Mouse (Mus musculus) forebrain, embryonic 16.5 days (tissue): ENCODE data around the gene Cyb5d2. TPM values are rescaled to one million over a fixed set of nuclear protein-coding genes. Genes with fewer than 3 reads are reported as not detected.
"Not testable (repeated sequence)": the region's sequence is repeated elsewhere in the genome, so short reads cannot be mapped to it uniquely, and the experiment has no call there.

ENCODE experiments used
- ATAC-seq: fragments of 200-750 bp; cut with Nextera tagmentation; 2 replicates; pipeline ENCODE4 v1.8.0; 2017; ENCODE audit warnings: mild to moderate bottlenecking, moderate library complexity
- H3K27ac ChIP-seq: fragments of 300-500 bp; sonication (generic); 2 replicates; pipeline ENCODE4 v1.5.1; 2014; ENCODE audit warnings: low read length, control low read depth
- H3K27me3 ChIP-seq: fragments of 300-500 bp; sonication (generic); replicated peaks from 2 replicates; pipeline ENCODE4 v1.6.1; 2014; ENCODE audit warnings: low read length; ENCODE audit not compliant: control insufficient read depth, insufficient read depth
- H3K36me3 ChIP-seq: fragments of 300-500 bp; sonication (generic); 2 replicates; pipeline ENCODE4 v1.6.1; 2014; ENCODE audit not compliant: control insufficient read depth, insufficient read depth
- H3K4me1 ChIP-seq: fragments of 300-500 bp; sonication (generic); replicated peaks from 2 replicates; pipeline ENCODE4 v1.6.1; 2014; ENCODE audit warnings: low read length; ENCODE audit not compliant: control insufficient read depth, insufficient read depth
- H3K4me2 ChIP-seq: fragments of 300-500 bp; sonication (generic); 2 replicates; pipeline ENCODE4 v1.6.1; 2014; ENCODE audit warnings: mild to moderate bottlenecking, low read length, control low read depth
- H3K4me3 ChIP-seq: fragments of 300-500 bp; sonication (generic); replicated peaks from 2 replicates; pipeline ENCODE4 v1.5.1; 2014; ENCODE audit warnings: mild to moderate bottlenecking, low read length, control low read depth
- H3K9ac ChIP-seq: fragments of 300-500 bp; sonication (generic); replicated peaks from 2 replicates; pipeline ENCODE4 v1.6.1; 2014; ENCODE audit warnings: low read depth, low read length, control low read depth
- H3K9me3 ChIP-seq: fragments of 300-500 bp; sonication (generic); 2 replicates; pipeline ENCODE4 v1.6.1; 2016; ENCODE audit warnings: low read length; ENCODE audit not compliant: control insufficient read depth
- WGBS: fragments of 180-500 bp; shearing (Covaris S2); extraction: QIAGEN DNeasy Blood & Tissue Kit; methylation state at CpG from one replicate; pipeline ENCODE4 v1.1.7; 2014; 5-methylcytosine and 5-hydroxymethylcytosine counted together
- polyA plus RNA-seq: library from polyadenylated mRNA; unstranded; fragments of >200 nt; fragmentation: Nextera tagmentation; extraction: Ambion mirVana; gene quantifications from 2 replicates; pipeline ENCODE4 v1.2.1, GENCODE M21; 2015

Cyb5d2 gene
- polyA plus RNA-seq, 1 experiment from 2014 or later, result 7.6 TPM

DNA sequence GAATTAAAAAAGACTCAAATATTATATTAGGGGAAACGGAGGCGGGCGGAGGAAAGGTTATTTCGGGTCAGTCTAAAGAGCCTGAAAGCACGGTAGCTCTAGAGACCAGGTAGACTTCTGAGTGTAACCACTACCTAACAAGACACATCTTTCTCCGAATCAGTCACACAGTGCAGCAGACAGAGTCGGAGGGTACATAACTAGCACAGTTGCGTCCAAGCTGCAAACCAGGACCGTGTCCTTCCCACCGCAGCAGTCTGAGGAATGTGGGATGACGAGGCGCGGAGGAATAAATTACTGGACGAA is 840 bp downstream of the Cyb5d2 start:
- peak overlapping the region; percentile 86 for H3K27ac ChIP-seq
- peak overlapping the region; percentile 89 for H3K4me2 ChIP-seq
- peak; percentile 34 for ATAC-seq
- H3K27me3 ChIP-seq, result no peaks in the 10 kb centered on the region
- peak overlapping the region; percentile 75 for H3K4me3 ChIP-seq
- H3K9ac ChIP-seq, result peak overlapping the region; percentile 88
- H3K9me3 ChIP-seq, result no peaks in the 10 kb centered on the region
- H3K4me1 ChIP-seq, result peaks cover 15% of the 10 kb centered on the region
- 21% methylated on average over 14 of the region's 14 CpGs for WGBS
- H3K36me3 ChIP-seq, result no peaks in the 10 kb centered on the region

DNA sequence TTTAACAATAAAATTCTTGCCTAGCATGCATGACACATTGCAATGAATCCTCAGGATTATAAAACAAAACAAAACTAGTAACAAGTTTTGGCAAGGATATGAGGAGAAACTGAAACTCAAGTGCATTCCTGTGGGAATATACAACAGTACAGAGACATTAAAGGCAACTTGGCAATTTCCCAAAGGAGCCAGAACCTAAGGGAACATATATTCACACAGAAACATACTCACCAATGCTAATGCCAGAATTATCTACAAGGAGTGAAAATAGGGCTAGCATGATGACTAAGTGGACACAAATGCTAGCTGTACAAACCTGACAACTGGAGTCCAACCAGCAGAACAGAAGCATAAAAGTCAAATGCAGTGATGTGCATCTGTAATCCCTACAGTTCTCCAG is 3.9 kb downstream of the Cyb5d2 start:
- no peak overlapping the region for H3K27ac ChIP-seq
- no peaks in the 10 kb centered on the region for H3K27me3 ChIP-seq
- no peak overlapping the region for H3K4me3 ChIP-seq
- no peak overlapping the region for H3K4me2 ChIP-seq
- peaks cover 10% of the 10 kb centered on the region for H3K4me1 ChIP-seq
- H3K9me3 ChIP-seq, result no peaks in the 10 kb centered on the region
- ATAC-seq, result no peak
- no peaks in the 10 kb centered on the region for H3K36me3 ChIP-seq
- H3K9ac ChIP-seq, result no peak overlapping the region

DNA sequence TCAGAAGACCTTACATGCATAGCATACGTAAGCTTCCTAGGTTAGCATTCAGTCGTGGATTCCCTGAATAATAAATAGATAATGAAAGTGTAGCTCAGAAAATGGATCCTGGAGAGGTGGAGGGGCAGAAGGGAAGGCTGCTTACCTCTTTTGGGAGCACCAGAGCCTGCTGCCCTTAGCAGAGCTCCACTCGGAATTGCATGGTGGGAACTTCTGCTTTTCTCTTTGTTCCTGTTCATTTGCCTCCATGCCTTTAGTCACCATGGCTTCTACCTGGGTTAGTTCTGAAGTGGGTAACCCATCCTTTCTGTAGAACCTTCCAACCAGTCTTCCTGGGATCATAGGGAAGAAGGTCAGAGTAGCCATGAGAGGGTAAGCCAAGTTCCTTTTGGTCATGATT is 13.4 kb downstream of the Cyb5d2 start:
- WGBS, result 80% methylated on average over 3 of the region's 3 CpGs
- Histone ChIP-seq H3K27me3 (no peaks in the 10 kb centered on the region), H3K4me2 (no peak overlapping the region), H3K9me3 (no peaks in the 10 kb centered on the region), H3K9ac (no peak overlapping the region), H3K4me1 (no peaks in the 10 kb centered on the region), H3K36me3 (no peaks in the 10 kb centered on the region), H3K4me3 (no peak overlapping the region), H3K27ac (no peak overlapping the region)
- no peak for ATAC-seq

DNA sequence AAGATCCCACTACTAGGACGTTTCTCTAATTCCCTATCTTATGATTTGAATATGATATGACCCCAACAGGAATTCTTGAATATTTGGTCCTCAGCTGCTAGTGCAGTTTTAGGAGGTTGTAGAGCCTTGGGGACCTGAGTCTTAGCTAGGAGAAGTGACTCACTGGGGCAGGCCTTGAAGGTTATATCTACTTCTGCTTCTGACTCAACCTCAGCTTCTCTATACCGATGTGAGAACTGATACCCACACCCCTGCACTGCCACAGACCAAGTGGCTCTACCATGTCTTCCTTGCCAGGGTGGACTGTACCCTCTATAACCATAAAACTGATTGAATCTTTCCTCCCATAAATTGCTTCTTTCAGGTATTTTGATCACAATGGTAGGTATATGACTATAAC is 13.8 kb downstream of the Cyb5d2 start:
- H3K4me3 ChIP-seq, result no peak overlapping the region
- H3K9me3 ChIP-seq, result no peaks in the 10 kb centered on the region
- 76% methylated on average over 2 of the region's 2 CpGs for WGBS
- no peak overlapping the region for H3K4me2 ChIP-seq
- ATAC-seq, result no peak
- H3K27ac ChIP-seq, result no peak overlapping the region
- no peaks in the 10 kb centered on the region for H3K36me3 ChIP-seq
- no peak overlapping the region for H3K9ac ChIP-seq
- H3K27me3 ChIP-seq, result no peaks in the 10 kb centered on the region
- no peaks in the 10 kb centered on the region for H3K4me1 ChIP-seq

DNA sequence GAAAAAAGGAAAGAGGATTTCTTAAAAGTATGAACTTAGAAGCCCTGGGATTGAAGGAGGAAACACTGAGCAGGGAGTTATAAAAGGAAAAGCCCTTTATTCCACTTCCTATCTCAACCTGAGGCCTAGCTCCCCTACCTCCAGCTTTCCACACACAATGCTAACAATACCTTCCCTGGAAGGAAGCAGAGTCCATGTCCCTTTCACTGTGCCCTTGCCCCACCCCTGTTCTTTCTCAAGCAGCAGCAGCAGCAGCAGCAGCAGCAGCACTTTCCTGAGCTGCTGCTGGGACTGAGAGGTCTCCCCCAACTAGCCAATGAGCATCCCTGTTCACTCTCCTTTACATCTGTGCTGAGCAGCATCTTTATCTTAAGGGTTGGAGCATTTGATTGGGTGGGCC is 17.0 kb downstream of the Cyb5d2 start:
- no peak overlapping the region for H3K27ac ChIP-seq
- H3K9ac ChIP-seq, result no peak overlapping the region
- no peaks in the 10 kb centered on the region for H3K36me3 ChIP-seq
- no peak overlapping the region for H3K4me2 ChIP-seq
- H3K27me3 ChIP-seq, result no peaks in the 10 kb centered on the region
- no peak for ATAC-seq
- H3K4me3 ChIP-seq, result no peak overlapping the region
- H3K4me1 ChIP-seq, result no peaks in the 10 kb centered on the region
- H3K9me3 ChIP-seq, result no peaks in the 10 kb centered on the region

DNA sequence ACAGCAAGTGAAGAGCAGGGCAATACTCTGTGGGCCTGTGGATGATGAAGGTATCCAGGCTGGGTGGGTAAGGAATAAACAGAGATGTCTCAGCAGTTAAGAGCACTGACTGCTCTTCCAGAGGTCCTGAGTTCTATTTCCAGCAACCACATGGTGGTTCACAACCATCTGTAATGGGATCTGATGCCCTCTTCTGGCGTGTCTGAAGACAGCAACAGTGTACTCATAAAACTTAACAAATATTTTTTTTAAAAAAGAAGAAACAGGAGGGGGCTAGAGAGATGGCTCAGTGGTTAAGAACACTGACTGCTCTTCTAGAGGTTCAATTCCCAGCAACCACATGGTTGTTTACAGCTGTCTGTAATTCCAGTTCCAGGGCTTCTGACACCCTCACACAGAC is 23.3 kb downstream of the Cyb5d2 start:
- H3K4me1 ChIP-seq, H3K27ac ChIP-seq, ATAC-seq, H3K9ac ChIP-seq, H3K27me3 ChIP-seq, H3K9me3 ChIP-seq, H3K4me3 ChIP-seq, H3K36me3 ChIP-seq, H3K4me2 ChIP-seq: not testable (repeated sequence)
- WGBS, result 14% methylated on average over 1 of the region's 1 CpGs

DNA sequence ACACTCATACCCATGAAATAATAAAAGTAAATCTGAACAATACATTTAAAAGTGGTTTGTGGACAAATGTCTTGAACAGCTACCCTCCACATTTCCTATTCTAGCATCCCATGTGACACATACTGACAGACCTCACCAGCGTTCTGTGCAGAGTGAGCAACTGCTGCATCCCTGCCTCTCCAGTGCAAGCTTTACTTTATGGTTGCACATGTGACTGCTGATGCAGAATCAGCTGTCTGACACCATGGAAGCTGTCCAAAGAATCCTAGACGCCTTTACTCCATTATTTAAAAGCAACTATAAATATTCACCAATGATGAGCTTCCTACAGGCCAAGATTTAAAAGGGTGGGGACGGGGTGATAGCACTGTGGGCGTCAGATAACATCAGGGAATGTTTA is 24.5 kb downstream of the Cyb5d2 start:
- Histone ChIP-seq H3K27me3 (no peaks in the 10 kb centered on the region), H3K9ac (no peak overlapping the region), H3K9me3 (no peaks in the 10 kb centered on the region), H3K27ac (no peak overlapping the region), H3K4me1 (no peaks in the 10 kb centered on the region), H3K36me3 (peaks cover 9% of the 10 kb centered on the region), H3K4me3 (no peak overlapping the region), H3K4me2 (no peak overlapping the region)
- WGBS, result 75% methylated on average over 4 of the region's 4 CpGs
- ATAC-seq, result no peak

DNA sequence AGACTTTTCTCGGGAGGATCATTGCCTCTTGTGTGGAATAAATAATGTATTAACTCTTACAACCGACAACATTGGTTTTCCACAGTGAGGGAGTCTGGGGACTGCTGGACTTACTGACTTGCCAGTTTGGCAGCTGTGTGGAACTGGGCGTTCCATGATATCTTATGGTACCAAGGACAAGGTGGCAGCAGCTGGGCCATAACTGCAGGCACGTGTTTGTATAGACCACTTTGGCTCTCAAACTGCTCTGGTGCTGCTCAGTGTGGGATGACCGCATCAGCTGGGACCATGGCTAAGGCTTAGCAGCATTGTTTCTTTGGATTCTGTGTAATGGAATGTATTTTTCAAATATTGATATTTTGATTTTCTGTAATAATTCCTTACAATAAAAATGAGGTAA is 25.1 kb downstream of the Cyb5d2 start:
- Histone ChIP-seq H3K9ac (no peak overlapping the region), H3K4me2 (no peak overlapping the region), H3K4me1 (no peaks in the 10 kb centered on the region), H3K27me3 (no peaks in the 10 kb centered on the region), H3K4me3 (no peak overlapping the region), H3K36me3 (peaks cover 9% of the 10 kb centered on the region), H3K27ac (no peak overlapping the region), H3K9me3 (no peaks in the 10 kb centered on the region)
- 91% methylated on average over 5 of the region's 5 CpGs for WGBS
- ATAC-seq, result no peak

DNA sequence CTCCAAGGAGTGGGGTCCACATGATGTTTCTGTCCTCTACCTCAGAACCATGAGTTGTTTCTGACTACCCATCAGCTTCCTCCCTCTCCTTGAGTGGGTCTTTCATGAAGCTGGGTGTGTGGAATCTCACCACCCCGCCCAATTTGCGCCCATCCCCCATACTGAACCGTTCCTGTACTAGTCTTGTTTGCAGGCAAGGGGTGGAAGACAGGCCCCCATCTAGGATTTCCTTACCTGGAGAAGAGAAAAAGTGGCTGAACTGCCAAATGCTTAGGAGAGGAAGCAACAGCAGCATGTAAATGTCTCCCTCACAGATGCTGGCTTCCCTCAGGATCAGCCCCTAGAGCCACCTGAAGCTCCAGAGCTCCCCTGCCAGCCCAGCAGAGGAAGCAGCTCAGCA is 25.6 kb downstream of the Cyb5d2 start:
- Histone ChIP-seq H3K27me3 (no peaks in the 10 kb centered on the region), H3K27ac (no peak overlapping the region), H3K9ac (no peak overlapping the region), H3K4me1 (no peaks in the 10 kb centered on the region), H3K36me3 (peaks cover 9% of the 10 kb centered on the region), H3K4me3 (no peak overlapping the region), H3K4me2 (no peak overlapping the region), H3K9me3 (no peaks in the 10 kb centered on the region)
- 91% methylated on average over 3 of the region's 3 CpGs for WGBS
- no peak for ATAC-seq

DNA sequence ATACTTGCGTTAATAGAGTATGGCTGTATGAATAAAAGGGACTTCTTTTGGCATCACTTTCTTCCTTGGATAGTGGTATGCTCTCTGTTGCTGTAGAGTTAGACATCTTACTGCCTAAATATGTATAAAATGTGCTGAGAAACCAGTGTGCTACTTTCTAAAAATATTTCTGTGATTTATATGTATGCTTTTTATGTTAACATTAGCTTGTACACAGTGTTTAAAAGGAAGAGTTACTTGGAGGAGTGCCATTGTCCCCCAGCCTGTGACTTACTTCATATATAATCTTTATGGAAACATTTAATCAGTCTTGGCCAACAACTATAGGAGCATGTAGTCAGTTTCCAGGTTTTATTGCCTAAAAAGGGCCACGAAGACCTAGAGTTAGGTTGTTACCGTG is 26.9 kb downstream of the Cyb5d2 start:
- no peaks in the 10 kb centered on the region for H3K9me3 ChIP-seq
- no peak overlapping the region for H3K27ac ChIP-seq
- no peaks in the 10 kb centered on the region for H3K4me1 ChIP-seq
- no peak for ATAC-seq
- H3K9ac ChIP-seq, result no peak overlapping the region
- H3K4me2 ChIP-seq, result no peak overlapping the region
- no peaks in the 10 kb centered on the region for H3K27me3 ChIP-seq
- H3K4me3 ChIP-seq, result no peak overlapping the region
- WGBS, result 94% methylated on average over 3 of the region's 3 CpGs
- peaks cover 12% of the 10 kb centered on the region for H3K36me3 ChIP-seq
